ENCODE assay signal across 10 mouse cellular contexts in genomic region chr2:92608810-92609581, GRCm38 (mm10). TPM values are rescaled to one million over a fixed set of nuclear protein-coding genes. Genes with fewer than 3 reads are reported as not detected.
DNase-seq lines count a peak whose midpoint lies in the region; ATAC-seq and TF ChIP-seq lines count a peak whose summit lies in the region.
"Had no signal": no experiment of that assay in that cellular context is flagged by ENCODE, and none has a peak within 500 bp of the region (broad histone marks: within the 10 kb centered on the region; RNA-seq: fewer than 3 reads in every experiment).

No protein-coding gene starts in this region.

- 56% methylated on average over 4 of the region's 4 CpGs for WGBS in liver, adult 2 months
- whole genome bisulfite sequencing in liver, embryonic 11.5 days = 51% methylated on average over 4 of the region's 4 CpGs
- 53% methylated on average over 4 of the region's 4 CpGs for WGBS in intestine, postnatal 0 days
- 33% methylated on average over 4 of the region's 4 CpGs for WGBS in liver, embryonic 14.5 days (ENCODE audit: insufficient replicate concordance)
- 52% methylated on average over 4 of the region's 4 CpGs for WGBS in neural tube, embryonic 14.5 days

- no peak overlapping the region for H3K9ac ChIP-seq in liver, adult 2 months (ENCODE audit: low read depth, low read length)
- H3K9ac ChIP-seq in liver, embryonic 11.5 days (ENCODE audit: low read depth, low read length) = no peak overlapping the region
- no peak overlapping the region for H3K9ac ChIP-seq in intestine, postnatal 0 days (ENCODE audit: low read depth, low read length)
- no peak overlapping the region for H3K9ac ChIP-seq in liver, embryonic 14.5 days (replicated peaks)
- no peak overlapping the region for H3K9ac ChIP-seq in neural tube, embryonic 14.5 days (replicated peaks; ENCODE audit: low read depth, low read length)
- H3K9ac ChIP-seq: embryonic facial prominence, embryonic 13.5 days; limb, embryonic 13.5 days had no signal

- H3K4me1 ChIP-seq in liver, adult 2 months (ENCODE audit: control insufficient read depth, insufficient read depth, low read length) = no peaks in the 10 kb centered on the region
- H3K4me1 ChIP-seq in liver, embryonic 11.5 days (replicated peaks; ENCODE audit: control insufficient read depth, insufficient read depth, low read length) = no peaks in the 10 kb centered on the region; the same call in 1 of the 2 replicates
- no peaks in the 10 kb centered on the region for H3K4me1 ChIP-seq in intestine, postnatal 0 days (replicated peaks; ENCODE audit: control insufficient read depth, insufficient read depth, low read length)
- no peaks in the 10 kb centered on the region for H3K4me1 ChIP-seq in liver, embryonic 14.5 days (replicated peaks; ENCODE audit: control insufficient read depth in 2 of 2, insufficient read depth in 2 of 2, low read length in 1 of 2)
- no peaks in the 10 kb centered on the region for H3K4me1 ChIP-seq in neural tube, embryonic 14.5 days (ENCODE audit: control insufficient read depth, insufficient read depth, low read length)
- H3K4me1 ChIP-seq: limb, embryonic 13.5 days had no signal

- no peak for ATAC-seq in liver, embryonic 11.5 days (replicated peaks; ENCODE audit: low FRiP score)
- ATAC-seq in erythroid progenitor cell, adult 5-6 weeks (replicated peaks; ENCODE audit: low FRiP score, poor library complexity, severe bottlenecking) = peak; percentile 23; the same call in 1 of the 2 replicates
- no peak for ATAC-seq in intestine, postnatal 0 days
- ATAC-seq in liver, embryonic 14.5 days (ENCODE audit: insufficient read depth) = no peak
- peak; percentile 67 for ATAC-seq in neural tube, embryonic 14.5 days (ENCODE audit: low read depth)
- ATAC-seq in activated CD4-positive, CD25-positive, alpha-beta regulatory T cell, adult 4 months = no peak

- no peaks in the 10 kb centered on the region for H3K27me3 ChIP-seq in liver, adult 2 months (ENCODE audit: control insufficient read depth, insufficient read depth, low read length)
- H3K27me3 ChIP-seq in liver, embryonic 11.5 days (replicated peaks; ENCODE audit: control insufficient read depth, insufficient read depth, low read length) = peaks cover 5% of the 10 kb centered on the region
- H3K27me3 ChIP-seq in intestine, postnatal 0 days (replicated peaks; ENCODE audit: control insufficient read depth, insufficient read depth, low read length) = no peaks in the 10 kb centered on the region
- no peaks in the 10 kb centered on the region; the same call in 1 of the 2 replicates for H3K27me3 ChIP-seq in liver, embryonic 14.5 days (ENCODE audit: control insufficient read depth, insufficient read depth, low read length)
- H3K27me3 ChIP-seq in neural tube, embryonic 14.5 days (ENCODE audit: control insufficient read depth, insufficient read depth, low read length) = no peaks in the 10 kb centered on the region
- H3K27me3 ChIP-seq: embryonic facial prominence, embryonic 13.5 days; limb, embryonic 13.5 days had no signal

- no peaks in the 10 kb centered on the region for H3K9me3 ChIP-seq in liver, embryonic 11.5 days (ENCODE audit: control insufficient read depth, low read length)
- H3K9me3 ChIP-seq in intestine, postnatal 0 days (ENCODE audit: control insufficient read depth) = no peaks in the 10 kb centered on the region
- no peaks in the 10 kb centered on the region for H3K9me3 ChIP-seq in liver, embryonic 14.5 days (ENCODE audit: control insufficient read depth, low read length)
- H3K9me3 ChIP-seq in neural tube, embryonic 14.5 days (ENCODE audit: control insufficient read depth, low read length) = no peaks in the 10 kb centered on the region
- H3K9me3 ChIP-seq: embryonic facial prominence, embryonic 13.5 days; limb, embryonic 13.5 days had no signal

- DNase-seq in liver, adult 2 months (ENCODE audit: extremely low read depth, low read depth, low spot score) = peak; percentile 77
- DNase-seq in liver, embryonic 11.5 days (ENCODE audit: low spot score) = no peak
- peak; percentile 58 for DNase-seq in brain, embryonic 18.5 days (ENCODE audit: low read depth, low spot score)
- peak; percentile 27 to 34 (median 28) for DNase-seq in liver, embryonic 14.5 days (ENCODE audit: low read depth in 3 of 3, low spot score in 3 of 3)

- TF ChIP-seq CTCF in liver, adult 2 months (IDR thresholded peaks at IDR 0.05; ENCODE audit: low read depth, low read length) = peak; percentile 56
- peak; percentile 92 for TF ChIP-seq CTCF in intestine, postnatal 0 days (IDR thresholded peaks at IDR 0.05; ENCODE audit: low read depth)
- TF ChIP-seq CTCF in liver, embryonic 14.5 days (IDR thresholded peaks at IDR 0.05; ENCODE audit: low read depth) = peak; percentile 87

- no peak overlapping the region for H3K4me2 ChIP-seq in liver, embryonic 11.5 days
- H3K4me2 ChIP-seq in intestine, postnatal 0 days (replicated peaks; ENCODE audit: low read depth) = no peak overlapping the region
- H3K4me2 ChIP-seq in liver, embryonic 14.5 days (ENCODE audit: low read depth) = no peak overlapping the region
- H3K4me2 ChIP-seq in neural tube, embryonic 14.5 days (ENCODE audit: low read depth, low read length) = no peak overlapping the region
- H3K4me2 ChIP-seq: embryonic facial prominence, embryonic 13.5 days; limb, embryonic 13.5 days had no signal

- no peak overlapping the region for H3K4me3 ChIP-seq in liver, adult 2 months (ENCODE audit: insufficient read depth, low read depth, low read length)
- H3K4me3 ChIP-seq in liver, embryonic 11.5 days (ENCODE audit: low read depth, low read length) = no peak overlapping the region
- no peak overlapping the region for H3K4me3 ChIP-seq in intestine, postnatal 0 days (ENCODE audit: low read depth, low read length)
- no peak overlapping the region for H3K4me3 ChIP-seq in liver, embryonic 14.5 days (ENCODE audit: insufficient read depth in 1 of 2, low read depth in 2 of 2, low read length in 2 of 2)
- H3K4me3 ChIP-seq in neural tube, embryonic 14.5 days (ENCODE audit: low read depth, low read length) = no peak overlapping the region
- H3K4me3 ChIP-seq: embryonic facial prominence, embryonic 13.5 days; limb, embryonic 13.5 days had no signal

- H3K79me2 ChIP-seq in liver, adult 2 months (ENCODE audit: control insufficient read depth, insufficient read depth, low read length) = no peaks in the 10 kb centered on the region

- TF ChIP-seq EP300 in liver, embryonic 14.5 days (IDR thresholded peaks at IDR 0.05; ENCODE audit: low read depth) = no peak

- no peaks in the 10 kb centered on the region for H3K36me3 ChIP-seq in liver, adult 2 months (ENCODE audit: control insufficient read depth, insufficient read depth, low read length)
- no peaks in the 10 kb centered on the region for H3K36me3 ChIP-seq in liver, embryonic 11.5 days (ENCODE audit: control insufficient read depth, insufficient read depth, low read length)
- no peaks in the 10 kb centered on the region for H3K36me3 ChIP-seq in intestine, postnatal 0 days (ENCODE audit: control insufficient read depth, insufficient read depth)
- no peaks in the 10 kb centered on the region for H3K36me3 ChIP-seq in liver, embryonic 14.5 days (replicated peaks; ENCODE audit: control insufficient read depth, insufficient read depth, low read depth)
- H3K36me3 ChIP-seq in neural tube, embryonic 14.5 days (ENCODE audit: control insufficient read depth, insufficient read depth, low read length) = 0 out of 2 replicates have a peak, but pooled peaks cover 3% of the 10 kb centered on the region

- TF ChIP-seq POLR2A in liver, adult 2 months (IDR thresholded peaks at IDR 0.05; ENCODE audit: extremely low read depth, insufficient read depth, low read length) = no peak

- H3K27ac ChIP-seq in liver, adult 2 months (replicated peaks; ENCODE audit: insufficient read depth, low read depth, low read length) = no peak overlapping the region
- H3K27ac ChIP-seq in liver, embryonic 11.5 days (ENCODE audit: low read depth, low read length) = no peak overlapping the region
- H3K27ac ChIP-seq in intestine, postnatal 0 days (ENCODE audit: low read depth, low read length) = no peak overlapping the region
- H3K27ac ChIP-seq in liver, embryonic 14.5 days = no peak overlapping the region
- no peak overlapping the region for H3K27ac ChIP-seq in neural tube, embryonic 14.5 days (ENCODE audit: low read depth, low read length)
- H3K27ac ChIP-seq: embryonic facial prominence, embryonic 13.5 days; limb, embryonic 13.5 days had no signal

RNA-seq across cellular contexts. Expression of gene Chst1, which starts 9.5 kb away (rescaled TPM):
- 0.09 and 0.34 TPM in 2 replicates for total RNA-seq in liver, adult 2 months (2014; rRNA removed)
- 0.18 and 0.27 TPM in 2 replicates for polyA plus RNA-seq in liver, adult 2 months (2012; rRNA removed)
- 1.1 TPM in 2 replicates for polyA plus RNA-seq in liver, embryonic 11.5 days (2014; fragmentation: Nextera tagmentation; extraction: Ambion mirVana)
- not detected in 2 replicates for total RNA-seq in erythroid progenitor cell, adult 5-6 weeks (2015; ENCODE audit: low replicate concordance)
- not detected in 2 replicates for total RNA-seq in erythroid progenitor cell, adult 5-6 weeks (2017; ENCODE audit: low replicate concordance)
- 2.2 and 2.3 TPM in 2 replicates for polyA plus RNA-seq in intestine, postnatal 0 days (2015; fragmentation: Nextera tagmentation; extraction: Ambion mirVana)
- 0.13 and 0.22 TPM in 2 replicates for polyA plus RNA-seq in liver, embryonic 14.5 days (2012; rRNA removed)
- polyA plus RNA-seq in liver, embryonic 14.5 days (2014; fragmentation: Nextera tagmentation; extraction: Ambion mirVana) = not detected in 2 replicates
- 16.1 and 20.2 TPM in 2 replicates for polyA plus RNA-seq in neural tube, embryonic 14.5 days (2014; fragmentation: Nextera tagmentation; extraction: Ambion mirVana)
- under 1 TPM in 1 of 2 experiments, not detected in 1; 0.20 TPM for polyA plus RNA-seq in activated CD4-positive, CD25-positive, alpha-beta regulatory T cell, adult 4 months (2017; shearing (Covaris generic))

Comparison
In these comparisons a context has a peak if more than half of its experiments do, and no peak if none do; other contexts are left out.
1. ATAC-seq: peak in erythroid progenitor cell, adult 5-6 weeks (single experiment) and neural tube, embryonic 14.5 days (single experiment); none in liver, embryonic 11.5 days (single experiment), intestine, postnatal 0 days (single experiment), liver, embryonic 14.5 days (single experiment) and activated CD4-positive, CD25-positive, alpha-beta regulatory T cell, adult 4 months (single experiment).
2. Peak in every context shown above with its lines, with median percentiles within 50 percentile points of each other: CTCF ChIP-seq.